Mouse (Mus musculus) erythroblast, embryonic 14.5 days (primary cell): ENCODE data around the gene Cxcr2.

Experiments
- GATA1 ChIP-seq: IDR thresholded peaks from 2 replicates; pipeline ENCODE4 v1.6.1; 2012; ENCODE audit warnings: low read length, inconsistent platforms, mixed read lengths
- TAL1 ChIP-seq: IDR thresholded peaks from 3 replicates; pipeline ENCODE4 v1.6.1; 2012; ENCODE audit warnings: low read length, inconsistent platforms, mixed read lengths

- no peak for TF ChIP-seq GATA1
- no peak for TF ChIP-seq TAL1
Observed at GRCm38 (mm10) chr1:74132011-74132410, 21.8 kb upstream of the Cxcr2 start.
